Mouse (Mus musculus) adipocyte (in vitro differentiated cells): Measurements from ENCODE around the gene Gm21897.
"Not testable (repeated sequence)": the region's sequence is repeated elsewhere in the genome, so short reads cannot be mapped to it uniquely, and the experiment has no call there.

Source experiments
- DNase-seq: peaks from one replicate; pipeline ENCODE4 v3.0.0-alpha.2; 2016; ENCODE audit warnings: low spot score

Gene Gm21897

DNA sequence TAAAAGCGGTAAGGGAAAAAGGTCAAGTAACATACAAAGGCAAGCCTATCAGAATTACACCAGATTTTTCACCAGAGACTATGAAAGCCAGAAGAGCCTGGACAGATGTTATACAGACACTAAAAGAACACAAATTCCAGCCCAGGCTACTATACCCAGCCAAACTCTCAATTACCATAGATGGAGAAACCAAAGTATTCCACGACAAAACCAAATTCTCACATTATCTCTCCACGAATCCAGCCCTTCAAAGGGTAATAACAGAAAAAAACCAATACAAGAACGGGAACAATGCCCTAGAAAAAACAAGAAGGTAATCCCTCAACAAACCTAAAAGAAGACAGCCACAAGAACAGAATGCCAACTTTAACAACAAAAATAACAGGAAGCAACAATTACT is at the start of gene Gm21897:
Gene Gm21897 (plus strand): TSS at position 301 of the 400 bp plus-strand sequence.
- not testable (repeated sequence) for DNase-seq

DNA sequence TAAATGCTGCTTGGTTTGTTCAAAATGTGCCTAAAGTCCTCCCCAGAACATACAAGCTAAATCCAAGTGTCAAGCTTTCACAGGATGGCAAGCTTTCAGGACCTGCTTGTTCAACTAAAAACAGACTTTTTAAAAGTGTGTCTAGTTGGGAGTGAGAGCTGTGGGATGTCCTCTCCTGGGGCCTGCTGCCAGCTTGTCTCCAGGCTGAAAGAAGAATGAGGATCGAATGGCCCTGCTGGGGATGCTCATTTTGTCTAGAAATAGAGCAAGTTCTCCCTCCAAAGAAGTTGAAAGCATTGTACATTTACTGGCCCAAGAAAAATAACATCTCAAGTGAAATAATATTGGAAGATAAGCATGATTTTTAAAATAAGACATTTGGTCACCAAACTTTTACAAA is 45.0 kb upstream of the Gm21897 start:
- DNase-seq: no peak

DNA sequence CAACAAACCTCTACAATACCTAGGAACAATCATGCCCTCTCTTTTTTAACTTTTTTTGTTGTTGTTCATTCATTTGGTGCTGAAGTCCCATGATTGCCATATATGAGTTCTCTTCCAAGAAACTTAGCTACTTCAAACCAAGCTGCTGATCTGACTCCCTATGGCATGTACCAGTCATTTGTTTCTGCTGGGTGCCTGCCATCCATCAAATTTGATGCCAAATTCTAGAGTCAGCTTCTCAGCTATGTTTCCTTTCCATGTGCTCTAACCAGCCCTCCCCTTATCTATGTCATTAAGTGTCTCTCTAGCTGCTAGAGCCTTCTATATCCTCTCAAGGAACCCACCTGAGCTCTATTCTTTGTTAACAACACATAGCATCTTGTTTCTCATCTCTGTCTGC is 39.8 kb upstream of the Gm21897 start:
- peak; percentile 17 for DNase-seq

DNA sequence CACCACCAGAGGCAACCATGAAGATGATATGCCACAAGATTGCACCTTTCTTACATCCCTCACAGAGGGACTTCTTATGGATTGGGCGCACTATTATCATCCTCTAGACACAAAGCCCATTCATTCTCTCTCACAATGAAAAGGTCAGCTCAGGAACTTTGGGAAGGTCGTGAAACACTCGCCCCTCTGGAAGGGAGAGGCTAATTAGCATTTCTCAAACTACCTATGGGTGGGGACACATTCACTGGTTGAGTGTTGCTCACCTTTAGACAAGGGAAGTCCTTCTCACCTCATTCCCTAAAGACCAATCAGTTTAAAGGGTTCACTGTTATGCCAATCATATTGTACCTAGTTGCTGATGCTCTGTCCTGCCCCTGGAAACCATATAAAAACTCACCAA is 24.2 kb upstream of the Gm21897 start:
- no peak for DNase-seq

DNA sequence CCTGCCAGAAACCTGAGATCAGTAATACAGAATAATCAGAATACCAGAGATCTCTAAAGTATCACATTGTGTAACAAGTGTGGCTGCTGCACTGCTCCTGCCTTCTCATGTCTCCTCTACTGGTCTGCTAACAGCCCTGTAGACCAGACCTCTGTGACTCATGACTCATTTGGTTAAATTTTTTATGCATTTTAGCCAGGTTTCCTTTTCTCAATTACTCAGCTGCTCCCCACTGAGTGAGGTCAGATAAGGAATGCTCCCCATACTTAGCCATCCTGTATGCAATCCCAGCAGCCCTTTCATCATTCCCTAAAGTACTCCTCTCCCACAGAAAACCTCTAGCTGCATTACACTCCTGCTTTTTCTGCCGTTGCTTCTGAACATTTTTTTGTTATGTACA is 23.0 kb upstream of the Gm21897 start:
- DNase-seq: no peak

DNA sequence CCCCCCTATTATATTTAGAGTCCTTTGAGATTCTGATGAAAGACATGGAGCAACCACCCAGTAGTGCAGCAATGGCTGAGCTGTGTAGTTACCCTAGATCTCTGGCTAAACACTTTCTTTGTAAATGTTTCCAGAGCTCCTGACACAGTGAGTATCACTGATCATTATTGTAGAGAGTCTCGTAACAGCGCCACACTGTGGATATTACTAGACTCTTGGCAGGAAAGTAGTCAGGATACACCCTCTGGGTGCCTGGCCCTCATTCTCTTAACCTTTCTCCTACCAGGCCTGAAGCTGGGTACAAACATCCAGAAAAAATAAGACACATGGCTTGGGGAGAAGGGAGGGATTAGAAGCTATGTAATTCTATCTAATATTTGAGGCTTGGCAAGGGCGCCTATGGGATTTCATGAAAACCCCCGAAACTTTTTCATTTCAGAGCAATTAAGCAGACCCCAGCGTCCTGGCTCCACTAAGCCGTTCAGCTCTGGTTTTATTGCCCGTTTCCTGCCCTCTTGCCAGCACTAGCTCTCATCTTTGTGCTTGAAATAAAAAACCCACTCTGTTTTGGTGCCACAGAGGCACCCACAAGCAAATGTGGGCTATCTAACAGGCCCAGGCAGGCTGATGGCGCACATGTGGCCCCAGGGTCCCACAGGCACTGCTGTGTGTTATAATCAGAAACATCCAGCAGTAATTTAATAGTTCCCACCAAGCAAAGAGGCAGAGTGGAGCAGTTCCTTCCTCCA is 22.2 kb upstream of the Gm21897 start:
- DNase-seq: peak; percentile 92

DNA sequence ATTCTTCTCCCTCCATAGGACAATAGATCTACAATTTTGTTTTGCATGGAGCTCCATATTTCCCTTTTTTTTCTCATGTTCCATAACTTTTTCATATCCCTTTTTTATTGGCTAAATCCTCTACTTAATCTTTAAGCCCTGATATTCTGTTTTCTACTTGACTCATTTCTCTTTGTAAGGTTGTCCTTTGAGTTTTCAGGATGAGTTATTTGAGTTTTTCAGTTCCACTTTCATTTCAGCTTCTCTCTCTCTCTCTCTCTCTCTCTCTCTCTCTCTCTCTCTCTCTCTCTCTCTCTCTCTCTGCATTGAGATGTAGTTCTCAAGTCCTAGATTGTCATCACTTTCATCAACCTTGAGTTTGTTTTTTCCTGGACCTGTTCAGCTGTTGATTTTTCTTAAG is 17.3 kb downstream of the Gm21897 start:
- no peak for DNase-seq

DNA sequence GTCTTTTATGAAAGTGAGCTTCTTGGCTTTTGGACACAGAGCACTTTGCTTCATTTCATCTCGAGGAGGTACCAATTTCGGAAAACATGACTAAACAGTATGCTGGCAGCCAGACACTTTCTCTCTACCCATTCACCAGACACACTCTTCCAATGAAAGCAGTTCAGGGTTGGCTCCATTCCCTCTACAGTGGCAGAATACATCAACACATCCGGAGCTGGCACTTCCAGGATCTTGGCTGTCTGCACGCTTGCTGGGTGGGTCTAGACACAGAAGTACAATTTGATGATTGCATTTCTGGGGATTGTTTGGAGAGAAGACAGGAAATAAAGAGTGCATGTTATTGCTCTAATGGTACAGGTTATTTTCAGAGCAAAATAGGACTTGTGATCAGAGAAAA is 21.8 kb downstream of the Gm21897 start:
- DNase-seq: peak; percentile 15

DNA sequence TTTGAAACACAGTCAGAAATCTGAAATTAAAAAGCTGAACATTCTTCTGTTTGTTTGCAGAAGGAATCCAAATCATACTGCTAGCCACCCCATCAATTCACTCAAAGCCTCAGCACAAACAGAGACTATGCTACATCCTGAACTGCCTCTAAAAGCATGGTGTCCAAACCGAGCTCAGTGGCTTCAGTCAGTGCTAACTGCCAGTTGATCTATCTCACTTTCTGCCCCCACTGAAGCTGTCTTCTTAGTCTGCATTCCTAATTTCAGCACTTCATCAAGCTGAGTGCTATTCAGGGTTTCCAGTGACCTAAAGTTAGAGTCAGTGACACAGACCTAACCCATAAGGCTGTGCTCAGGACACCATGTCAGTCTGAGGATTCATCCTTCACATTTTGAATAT is 28.8 kb downstream of the Gm21897 start:
- no peak for DNase-seq

DNA sequence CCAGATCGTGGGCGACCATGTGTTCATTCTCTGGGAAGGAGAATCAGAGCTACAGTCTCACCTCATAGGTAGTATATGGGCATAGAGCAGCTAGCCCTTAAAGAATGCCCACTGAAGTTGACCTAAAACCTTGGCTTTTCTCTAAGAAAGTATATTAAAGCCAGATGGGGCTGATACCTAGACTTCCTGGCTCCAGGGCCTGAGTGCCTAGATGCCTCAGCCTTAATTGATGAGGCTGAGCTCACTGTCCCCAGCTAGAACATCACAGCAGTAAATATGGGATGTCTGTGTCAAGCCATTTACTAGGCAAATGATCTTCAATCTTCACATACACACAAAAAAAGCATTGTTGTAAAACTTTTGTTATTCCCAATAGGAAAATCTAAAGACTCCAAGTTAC is 32.1 kb downstream of the Gm21897 start:
- no peak for DNase-seq

DNA sequence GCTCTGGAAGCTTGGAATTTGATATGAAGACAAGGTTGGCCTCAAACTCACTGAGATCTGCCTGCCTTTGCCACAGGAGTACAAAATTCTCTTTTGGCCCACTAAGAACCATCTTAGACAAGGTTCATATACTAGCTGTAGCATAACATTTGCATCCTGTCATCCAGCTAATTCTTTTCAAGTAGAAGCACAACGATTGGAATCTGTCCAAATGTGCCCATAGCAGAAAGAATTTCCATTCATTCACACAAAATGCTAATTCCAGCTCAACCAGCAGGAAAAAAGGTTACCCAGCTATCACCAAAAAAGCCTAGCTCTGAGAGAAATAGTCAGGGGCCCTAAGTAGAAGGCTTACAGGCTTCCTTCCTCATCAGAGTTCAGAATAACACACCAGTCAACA is 34.0 kb downstream of the Gm21897 start:
- no peak for DNase-seq

DNA sequence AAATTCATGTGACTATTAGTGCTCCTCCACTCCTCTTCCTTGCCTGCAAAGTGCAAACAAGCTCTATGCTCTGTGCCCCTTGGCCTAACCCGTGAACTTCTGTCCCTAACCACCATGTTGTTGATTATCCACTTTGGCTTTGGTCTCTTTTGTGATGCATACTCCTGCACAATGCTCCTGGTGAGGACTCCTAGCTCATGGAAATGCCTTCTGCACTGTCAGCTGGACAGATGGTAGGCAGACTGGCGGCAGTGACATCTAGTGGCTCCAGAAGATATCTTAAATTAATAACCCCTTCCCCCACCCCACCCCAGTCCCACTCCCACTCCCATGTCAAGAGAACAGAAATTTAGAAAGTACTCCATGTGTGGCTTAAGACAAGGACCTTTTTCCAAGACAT is 35.1 kb downstream of the Gm21897 start:
- peak; percentile 50 for DNase-seq

DNA sequence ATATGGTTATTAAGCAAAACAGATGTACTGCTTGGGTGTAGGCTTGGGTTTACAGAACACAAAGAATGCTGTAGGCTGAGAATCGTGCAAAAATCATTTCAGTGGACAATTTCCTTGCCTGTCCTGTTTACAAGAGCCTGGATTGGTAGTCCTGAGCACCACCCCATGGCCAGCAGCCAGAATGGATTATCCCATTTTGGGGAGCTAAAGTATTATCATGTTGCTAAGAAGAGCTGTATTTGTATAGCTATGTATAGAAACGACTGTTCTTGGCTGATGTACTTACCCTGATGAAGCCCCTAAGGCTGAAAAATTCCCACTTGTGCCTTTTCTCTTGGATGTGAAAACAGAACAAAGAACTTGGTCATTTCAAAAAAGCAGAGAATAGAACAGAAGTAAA is 37.6 kb downstream of the Gm21897 start:
- no peak for DNase-seq

DNA sequence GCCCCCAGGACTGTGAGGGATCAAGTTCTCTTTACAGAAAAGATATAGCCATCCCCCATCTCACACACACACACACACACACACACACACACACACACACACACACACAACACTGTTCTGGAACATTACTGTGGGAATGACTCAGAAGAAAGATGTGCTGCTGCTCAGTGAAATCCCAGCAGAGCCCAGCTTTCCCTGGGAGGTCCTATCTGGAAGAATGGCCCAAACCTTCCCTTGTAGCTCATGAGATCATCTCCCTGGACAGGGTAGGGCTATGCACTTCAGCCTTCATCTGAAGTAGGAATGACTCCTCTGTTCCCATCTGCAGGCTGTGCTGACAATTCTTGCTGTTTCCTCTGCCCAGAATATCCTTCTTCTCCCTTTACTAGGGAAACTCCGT is 38.1 kb downstream of the Gm21897 start:
- peak; percentile 14 for DNase-seq

DNA sequence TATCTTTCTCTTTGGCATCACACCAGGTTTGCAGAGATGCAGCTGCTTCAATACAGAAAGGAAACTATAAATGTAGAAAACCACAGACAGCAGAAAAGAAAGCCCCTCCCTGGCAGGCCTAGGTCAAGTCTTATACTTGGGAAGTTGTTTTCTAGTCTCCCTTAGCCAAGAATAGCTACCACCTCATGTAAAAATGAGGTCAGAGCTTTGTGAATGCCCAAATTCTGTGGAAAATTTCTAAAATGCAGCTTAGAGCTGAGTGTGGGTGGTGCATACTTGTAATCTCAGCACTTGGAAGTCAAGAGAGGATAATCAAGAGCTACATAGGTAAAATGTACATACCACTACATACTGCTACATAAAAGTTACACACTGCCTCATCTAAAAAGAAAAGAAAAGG is 40.5 kb downstream of the Gm21897 start:
- no peak for DNase-seq

DNA sequence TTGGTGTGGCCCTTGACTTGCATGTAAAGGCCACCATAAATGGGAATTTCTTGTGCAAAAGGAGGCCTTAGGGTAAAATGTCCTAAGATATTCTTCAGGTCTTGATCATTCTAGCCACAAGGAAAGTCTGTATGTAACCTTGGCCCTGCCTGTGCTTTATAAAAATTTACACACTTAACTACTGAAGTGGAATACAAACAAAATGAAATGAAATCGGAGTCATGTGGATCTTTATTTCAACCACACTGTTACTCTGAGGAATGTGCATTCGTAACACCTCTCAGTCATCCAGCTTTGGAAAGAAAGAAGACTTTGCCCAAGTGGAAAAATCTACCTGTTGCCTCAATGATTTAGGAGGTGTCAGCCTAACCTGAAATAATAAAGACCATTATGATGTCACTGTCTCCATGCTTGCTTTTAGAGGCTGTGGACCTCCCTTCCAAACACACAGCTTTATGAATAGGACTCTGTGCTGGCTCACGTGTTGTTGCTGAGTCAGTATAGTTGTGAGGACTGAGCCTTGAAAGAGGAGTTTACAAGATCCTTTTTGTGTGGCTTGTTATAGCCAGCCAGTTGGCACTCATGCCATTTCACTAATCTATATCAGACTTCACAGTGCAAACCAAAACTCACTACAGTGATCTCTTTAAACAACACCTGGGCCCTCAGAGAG is 42.0 kb downstream of the Gm21897 start:
- no peak for DNase-seq

DNA sequence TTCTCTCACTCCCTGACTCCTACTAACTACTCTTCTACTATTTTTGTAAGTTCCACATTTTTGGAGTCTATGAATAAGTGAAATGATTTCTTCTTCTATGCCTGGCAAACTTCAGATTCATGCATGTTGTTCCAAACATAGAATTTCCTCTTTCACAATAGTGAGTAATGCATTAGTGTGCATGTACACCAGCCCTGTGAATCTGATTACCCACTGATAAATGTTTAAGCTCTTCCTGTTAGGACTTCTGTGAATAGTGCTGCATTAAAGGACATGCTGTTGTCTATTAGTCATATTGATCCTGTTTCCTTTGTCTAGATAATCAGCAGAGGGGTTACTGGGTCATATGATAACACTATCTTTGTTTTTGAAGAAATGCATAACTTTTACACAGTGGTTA is 43.6 kb downstream of the Gm21897 start:
- DNase-seq: no peak
